Mouse (Mus musculus) heart, adult 2 months (tissue): ENCODE measurements at regions not wholly inside any gene's neighbourhood (a gene's known extent, or its start where the extent isn't known, plus 50 kb on each side); places are given as distances from the start of the nearest gene placed in this dataset.

Experiments used
- CTCF ChIP-seq: fragments of 200-600 bp; IDR thresholded peaks from 2 replicates; pipeline ENCODE4 v1.8.1; 2022; ENCODE audit warnings: antibody characterized with exemption, mild to moderate bottlenecking, moderate library complexity
- EP300 ChIP-seq: fragments of 200-500 bp; IDR thresholded peaks from 2 replicates; pipeline ENCODE4 v1.6.1; 2011; ENCODE audit warnings: low read depth, low read length, control low read depth; ENCODE audit not compliant: insufficient read depth
- POLR2A ChIP-seq: fragments of 200-500 bp; IDR thresholded peaks from 2 replicates; pipeline ENCODE4 v1.6.1; 2011; ENCODE audit warnings: mild to moderate bottlenecking, low read depth, low read length, control low read depth; ENCODE audit not compliant: insufficient read depth

- no peak for TF ChIP-seq CTCF
- TF ChIP-seq POLR2A = no peak
- no peak for TF ChIP-seq EP300
Observed at GRCm38 (mm10) chr16:42586196-42586595, 245.7 kb upstream of the Gap43 start.
